Mouse (Mus musculus) right cerebral cortex, postnatal 14 days (tissue): ENCODE results near the gene Atp13a2.

Experiments used
- DNase-seq: peaks from one replicate; pipeline ENCODE4 v3.0.0; 2022

The Atp13a2 gene

DNA sequence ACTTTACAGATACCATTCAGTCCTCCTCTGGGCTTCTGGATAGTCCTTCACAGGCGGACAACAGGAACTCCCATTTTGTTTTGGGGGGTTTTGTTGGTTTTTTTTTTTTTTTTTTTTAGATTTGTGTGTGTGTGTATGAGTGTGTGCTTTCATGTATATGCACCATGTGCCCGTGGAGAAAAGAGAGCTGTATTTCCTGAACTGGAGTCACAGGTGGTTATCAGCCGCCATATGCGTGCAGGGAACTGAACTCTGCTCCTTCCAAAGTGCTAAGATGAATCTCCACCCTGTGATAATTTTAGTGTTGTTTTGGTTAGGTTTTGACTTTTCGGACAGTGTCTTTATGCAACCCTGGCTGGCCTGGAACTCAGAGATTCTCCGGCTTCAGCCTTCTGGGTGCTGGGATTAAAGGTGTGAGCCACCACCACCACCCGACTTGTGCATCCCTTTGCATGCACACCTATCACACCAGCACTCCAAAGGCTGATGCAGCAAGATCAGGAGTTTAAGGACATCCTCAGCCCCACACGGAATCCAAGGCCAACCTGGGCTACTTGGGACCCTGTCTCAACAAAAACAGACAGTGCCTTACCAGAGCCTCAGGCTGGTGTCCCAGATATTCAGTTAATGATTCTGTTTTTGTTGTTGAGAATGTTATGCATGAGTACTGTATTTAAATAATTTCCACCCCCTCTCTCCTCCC, 24.3 kb upstream of the Atp13a2 start:
- no peak for DNase-seq

DNA sequence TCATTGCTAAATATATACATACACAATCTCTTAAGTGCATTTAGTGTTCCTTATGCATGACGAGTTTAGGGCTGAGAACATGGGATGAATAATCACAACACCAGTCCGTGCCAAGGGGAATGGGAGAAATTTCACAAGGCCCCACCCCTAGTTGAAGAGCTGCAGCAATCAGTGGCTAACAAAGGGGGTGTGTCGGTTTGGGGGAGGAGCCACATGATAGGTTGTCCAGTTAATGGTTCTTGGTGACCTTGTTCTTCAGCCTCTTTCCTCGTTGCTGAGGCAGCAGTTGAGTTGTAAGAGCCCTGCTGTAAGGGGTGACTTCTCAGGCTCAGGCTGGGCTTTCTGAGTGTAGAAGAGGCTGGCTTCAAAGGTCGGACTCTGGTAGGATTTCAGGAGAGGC, 23.7 kb upstream of the Atp13a2 start:
- no peak for DNase-seq

DNA sequence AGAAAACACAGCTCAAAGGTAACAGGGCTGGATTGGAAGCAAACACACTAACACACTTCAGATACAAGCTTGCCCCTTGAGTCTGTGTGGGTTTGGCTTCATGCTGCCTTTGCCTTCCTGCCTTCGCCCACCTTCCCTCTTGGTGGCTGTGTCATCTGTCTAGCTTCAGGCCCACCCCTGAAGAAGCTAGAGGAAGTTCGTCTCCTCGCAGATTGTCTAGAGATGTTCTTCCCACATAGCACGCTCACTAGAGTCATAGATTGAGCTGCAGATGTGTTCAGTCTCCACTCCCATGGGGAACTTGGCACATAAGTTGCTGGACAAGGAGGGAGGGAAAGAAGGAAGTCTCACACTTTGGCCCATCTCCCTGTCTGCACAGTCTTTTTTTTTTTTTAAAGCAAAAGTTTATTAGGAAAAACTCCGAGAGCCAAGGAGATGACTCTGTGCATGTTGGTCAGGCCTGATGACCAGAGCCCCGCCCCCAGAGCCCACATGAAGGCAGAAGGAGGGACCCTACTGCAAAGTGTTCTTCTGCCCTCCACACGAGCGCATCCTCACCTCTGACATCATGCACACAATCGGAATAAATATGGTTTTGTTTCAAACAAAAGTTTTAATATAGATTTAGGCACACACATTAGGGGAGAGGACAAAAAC, 22.6 kb upstream of the Atp13a2 start:
- DNase-seq, result no peak

DNA sequence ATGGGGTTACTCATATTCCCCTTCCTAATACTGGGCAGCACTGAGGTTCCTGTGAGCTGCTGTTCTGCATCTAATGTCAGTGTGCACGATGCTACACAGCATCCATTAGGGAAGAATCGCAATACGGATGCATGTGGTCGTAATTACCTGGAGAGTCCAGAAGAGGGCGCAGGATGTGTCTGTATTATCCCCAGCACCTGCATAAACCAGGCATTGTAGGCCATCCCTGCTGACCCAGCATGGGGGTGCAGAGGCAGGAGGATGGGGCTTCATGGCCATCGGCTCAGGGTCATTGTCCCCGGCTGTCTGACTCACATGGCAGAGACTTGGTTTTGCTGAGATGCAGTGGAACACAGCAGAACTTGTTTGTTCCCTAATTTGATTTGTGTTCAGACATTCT, 22.1 kb upstream of the Atp13a2 start:
- DNase-seq, result peak; percentile 72

DNA sequence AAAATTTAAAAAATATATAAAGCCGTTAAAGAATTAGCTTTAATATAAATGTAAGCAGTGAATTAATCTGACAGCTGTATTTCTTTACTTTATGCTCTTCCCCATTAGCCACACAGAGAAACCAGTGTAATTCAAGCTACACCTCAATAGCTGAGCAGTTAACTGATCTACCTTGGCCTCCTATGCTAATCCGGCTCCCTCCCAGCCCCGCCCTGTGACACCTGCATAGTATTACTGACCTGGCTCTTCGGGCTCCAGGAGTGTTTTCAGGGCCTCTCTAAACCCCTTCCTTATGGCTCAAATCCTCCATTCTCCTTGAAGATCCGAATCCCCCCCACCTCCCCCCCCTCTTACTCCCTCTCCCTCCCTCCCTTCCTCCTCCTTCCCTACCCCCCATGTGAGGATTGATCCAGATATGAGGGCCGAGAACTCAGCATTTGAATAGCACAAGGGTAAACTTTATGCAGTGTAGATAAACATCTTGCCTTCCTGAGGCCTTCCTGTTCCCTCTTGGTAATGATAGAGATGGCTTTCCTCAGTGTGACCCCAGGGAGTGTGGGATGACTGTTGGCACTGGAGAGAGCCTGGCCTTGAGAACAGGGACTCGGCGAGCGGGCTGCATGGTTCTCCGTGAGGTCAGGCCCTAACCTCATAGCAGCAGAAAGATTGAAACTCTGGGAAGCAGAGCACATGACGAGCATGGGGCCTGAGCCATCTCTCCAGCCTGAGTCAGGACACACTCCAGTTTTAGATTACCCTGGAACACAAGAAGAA, 19.1 kb upstream of the Atp13a2 start:
- no peak for DNase-seq

DNA sequence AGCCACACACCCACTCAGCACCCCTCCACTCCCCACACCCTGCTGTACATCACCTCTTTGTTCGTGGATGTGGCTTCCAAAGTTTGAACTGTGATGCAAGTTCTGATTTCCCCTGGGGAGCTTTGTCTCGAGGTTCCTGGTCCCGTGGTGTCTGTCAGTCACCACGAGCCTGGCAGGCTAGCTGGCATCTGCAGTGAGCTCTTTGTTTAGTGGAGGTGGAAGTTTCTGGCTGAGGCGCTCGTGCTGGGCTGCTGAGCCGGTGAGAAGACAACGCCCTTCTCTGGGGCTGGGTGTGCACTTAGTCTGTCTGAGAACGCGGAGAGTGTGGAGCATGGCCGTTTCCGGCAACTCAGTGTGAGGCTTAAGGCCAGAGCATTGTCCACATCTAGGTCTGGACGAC, 15.0 kb upstream of the Atp13a2 start:
- DNase-seq, result no peak

DNA sequence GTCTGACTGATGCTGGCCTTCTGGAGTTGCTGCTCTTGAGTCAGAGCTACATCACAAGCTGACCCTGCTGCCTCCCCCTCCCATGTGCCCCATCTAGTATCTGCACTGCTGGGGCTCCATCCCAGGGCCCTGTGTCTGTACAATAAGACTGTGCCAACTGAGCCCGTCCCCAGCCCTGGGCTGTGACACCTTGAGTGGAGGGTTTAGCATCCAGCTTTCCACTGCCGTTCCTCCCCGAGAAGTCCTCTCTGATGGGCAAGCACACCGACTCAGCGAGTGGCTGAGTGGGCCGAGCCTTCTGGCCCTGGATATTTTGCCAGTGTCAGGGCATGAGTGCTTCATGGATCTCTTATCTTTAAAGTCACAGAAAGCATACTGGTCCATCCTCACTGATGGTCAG, 12.3 kb upstream of the Atp13a2 start:
- no peak for DNase-seq

DNA sequence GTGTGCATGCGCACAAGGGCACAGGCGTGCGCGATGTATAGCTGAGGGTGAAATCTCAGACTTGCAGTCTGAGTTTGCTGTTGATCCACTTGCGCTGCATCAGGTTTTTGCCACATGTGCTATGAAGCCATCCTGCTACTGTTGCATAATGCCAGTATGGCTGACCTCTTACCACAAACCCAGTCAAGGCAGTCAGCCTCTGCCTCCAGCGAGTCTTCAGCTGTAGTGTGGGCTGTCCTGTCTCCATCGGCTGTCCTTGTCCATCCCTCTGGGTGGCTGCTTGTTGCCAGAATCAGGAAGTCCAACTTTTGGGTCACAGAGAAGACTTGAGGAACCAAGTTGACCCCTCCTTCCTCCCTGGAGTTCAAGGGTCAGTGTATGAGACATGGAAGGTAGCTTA, 11.3 kb upstream of the Atp13a2 start:
- DNase-seq, result no peak

DNA sequence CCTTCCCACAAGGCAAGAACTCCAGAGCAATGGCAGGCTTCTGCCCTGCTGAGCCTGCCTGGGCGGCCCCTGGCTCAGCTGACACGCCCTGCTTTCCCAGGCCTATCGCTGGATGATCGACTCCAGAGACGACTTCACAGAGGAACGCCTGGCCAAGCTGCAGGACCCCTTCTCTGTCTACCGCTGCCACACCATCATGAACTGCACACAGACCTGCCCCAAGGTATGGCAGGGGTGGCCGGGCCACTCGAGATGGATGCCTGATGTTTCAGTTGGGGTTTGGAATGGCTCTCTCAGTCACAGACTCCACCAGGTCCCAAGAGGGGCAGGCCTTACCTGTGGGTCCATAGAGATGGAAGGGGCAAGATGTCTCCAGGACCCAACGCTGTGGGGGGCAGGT, 9.4 kb upstream of the Atp13a2 start:
- DNase-seq, result no peak

DNA sequence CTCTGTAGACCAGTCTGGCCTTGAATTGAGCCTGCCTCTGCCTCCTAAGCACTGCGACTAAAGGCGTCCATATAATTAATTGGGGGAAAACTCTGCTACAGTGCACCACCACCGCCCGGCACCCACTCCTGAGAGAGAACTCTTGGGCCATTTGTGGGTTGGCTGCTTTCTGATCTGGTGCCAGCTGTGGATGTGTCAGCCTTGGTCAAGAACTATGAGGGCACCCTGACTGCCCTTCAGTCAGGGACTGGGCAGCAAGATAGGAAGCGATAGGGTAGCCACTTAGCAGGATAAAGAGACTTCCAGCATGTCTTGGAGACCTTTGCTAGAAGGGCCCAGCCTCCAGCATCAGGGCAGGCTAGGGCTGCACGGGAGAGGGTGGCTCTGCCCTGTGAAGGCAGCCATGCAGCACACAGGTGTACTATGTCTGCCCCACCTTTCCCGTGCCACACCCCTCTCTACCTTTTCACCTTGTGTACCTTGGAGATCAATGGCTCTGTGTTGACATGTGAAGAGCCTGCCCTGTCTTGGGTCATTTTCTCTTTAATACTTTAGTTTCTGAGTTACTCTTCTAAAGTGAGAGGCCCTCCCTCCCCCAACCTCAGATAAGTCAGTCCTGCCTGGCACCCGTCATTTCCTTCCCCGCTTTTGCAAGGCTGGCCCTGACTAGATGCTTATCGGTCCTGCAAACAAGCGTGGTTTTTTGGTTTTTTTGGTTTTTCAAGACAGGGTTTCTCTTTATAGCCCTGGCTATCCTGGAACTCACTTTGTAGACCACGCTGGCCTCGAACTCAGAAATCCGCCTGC, 8.6 kb upstream of the Atp13a2 start:
- no peak for DNase-seq

DNA sequence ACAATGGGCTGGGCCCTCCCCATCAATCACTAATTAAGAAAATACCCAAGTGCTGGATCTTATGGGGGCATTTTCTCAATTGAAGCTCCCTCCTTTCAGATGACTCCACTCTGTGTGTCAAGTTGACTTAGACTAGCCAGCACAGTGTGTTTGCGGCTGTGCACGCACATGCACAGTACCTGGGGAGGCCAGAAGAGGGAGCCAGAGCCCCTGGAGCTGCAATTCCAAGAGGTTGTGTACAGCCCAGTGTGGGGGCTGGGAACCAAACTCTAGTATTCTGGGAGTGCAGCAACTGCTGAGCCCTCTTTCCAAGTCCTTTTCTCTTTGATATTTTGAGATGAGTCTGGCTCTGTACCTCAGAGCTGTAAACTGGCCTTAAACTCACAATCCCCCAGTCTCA, 5.1 kb upstream of the Atp13a2 start:
- no peak for DNase-seq

DNA sequence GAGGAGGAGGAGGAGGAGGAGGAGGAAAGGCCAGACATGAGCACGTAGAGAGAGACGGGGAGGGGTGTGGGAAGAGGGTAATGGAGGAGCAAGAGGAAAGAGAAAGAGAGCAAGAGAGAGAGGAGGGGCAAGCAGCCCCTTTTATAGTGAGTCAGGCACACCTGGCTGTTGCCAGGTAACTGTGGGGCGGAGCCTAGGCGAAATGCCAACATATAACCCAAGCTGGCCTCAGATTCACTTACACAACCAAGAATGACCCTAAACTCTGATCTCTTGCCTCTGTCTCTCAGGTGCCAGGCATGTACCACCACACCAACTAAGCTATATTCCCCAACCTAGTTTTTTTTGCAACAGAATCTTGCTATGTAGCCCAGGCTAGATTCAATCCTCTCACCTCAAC, 3.9 kb upstream of the Atp13a2 start:
- no peak for DNase-seq

DNA sequence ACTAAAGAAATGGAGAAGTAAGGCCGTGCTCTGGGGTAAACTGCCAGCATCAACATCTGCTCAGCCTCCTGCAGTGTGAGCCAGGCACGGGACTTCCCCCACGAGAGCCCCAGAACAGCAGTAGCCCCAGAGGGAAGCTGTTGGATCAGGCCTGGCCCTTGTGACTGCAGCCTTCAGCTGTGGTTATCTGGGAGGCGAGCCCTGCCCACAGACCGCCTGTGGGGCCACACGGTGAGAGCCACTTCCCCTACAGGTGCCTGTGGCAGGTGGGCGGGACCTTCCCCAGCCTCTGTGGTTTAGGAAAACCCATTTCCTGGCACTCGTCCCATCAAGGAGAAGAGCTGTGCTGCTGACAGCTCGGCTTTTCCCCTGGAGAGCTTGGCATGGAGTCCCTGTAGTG, 3.2 kb upstream of the Atp13a2 start:
- no peak for DNase-seq

DNA sequence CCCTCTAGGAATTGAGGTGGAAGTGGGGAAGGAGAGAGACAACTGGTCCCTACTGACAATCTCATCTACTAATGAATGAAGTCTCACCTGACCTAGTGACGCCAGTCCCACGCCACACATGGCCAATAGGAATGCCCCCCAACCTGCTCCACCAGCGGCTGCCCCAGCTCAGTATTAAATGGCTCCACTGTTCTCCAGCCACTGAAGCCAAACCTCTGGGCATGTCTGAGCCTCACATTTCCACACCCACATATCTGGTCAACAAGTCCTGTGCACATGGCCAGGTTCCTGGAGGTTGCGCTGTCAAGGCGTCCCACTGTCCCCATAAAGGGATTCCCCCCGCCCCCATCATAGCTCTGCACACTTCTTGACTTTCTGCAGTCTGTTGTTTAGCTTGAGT, 2.1 kb upstream of the Atp13a2 start:
- DNase-seq, result no peak

DNA sequence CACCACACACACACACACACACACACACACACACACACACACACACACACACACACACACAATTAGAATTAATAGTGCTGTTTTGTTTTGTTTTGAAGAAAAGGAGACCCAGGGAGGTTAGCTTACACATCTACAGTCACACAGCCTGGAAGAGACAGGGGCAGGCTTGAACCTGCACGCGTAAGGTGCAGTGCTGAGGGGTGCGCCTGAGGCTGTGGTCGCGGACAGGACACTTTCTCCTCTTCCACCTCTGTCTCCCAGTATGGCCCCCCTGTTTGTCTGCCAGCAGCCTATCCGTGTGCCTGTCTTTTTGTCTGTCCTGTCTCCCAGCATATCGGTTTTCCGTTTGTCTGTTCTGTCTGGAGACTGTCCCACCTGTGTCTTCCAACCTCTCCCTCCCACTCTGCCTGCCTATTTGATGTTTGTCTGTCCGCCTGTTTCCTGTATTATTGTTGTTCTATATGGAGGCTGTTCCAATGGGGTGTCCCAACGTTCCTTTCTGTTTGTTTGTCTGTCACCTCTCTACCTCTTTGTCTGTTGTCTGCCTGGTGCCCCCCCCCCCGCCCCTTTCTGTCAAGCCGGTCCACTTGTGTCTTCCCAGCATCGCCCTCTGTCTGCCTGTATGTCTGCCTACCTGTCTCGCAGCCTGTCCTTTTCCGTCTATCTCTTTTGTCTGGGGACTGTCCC, 506 bp upstream of the Atp13a2 start:
- DNase-seq, result no peak

DNA sequence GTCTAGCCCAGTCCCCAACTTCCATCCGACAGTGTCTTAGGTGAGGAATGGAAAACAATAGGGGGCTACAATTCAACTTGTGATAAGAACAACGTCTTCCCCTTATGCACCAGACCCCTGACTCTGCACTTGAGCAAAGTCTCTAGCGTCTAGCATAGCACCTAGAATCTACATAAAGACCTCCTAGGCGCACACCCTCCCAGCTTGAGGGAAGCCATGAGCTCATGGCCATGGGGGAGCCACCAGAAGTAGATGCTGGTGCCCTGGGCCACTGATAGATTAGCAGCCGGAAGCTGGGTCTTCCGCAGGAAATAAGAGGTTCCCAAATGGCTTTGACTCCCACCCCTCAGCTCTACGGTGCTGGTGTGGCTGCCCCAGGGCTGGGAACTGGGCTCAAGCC, 803 bp downstream of the Atp13a2 start:
- no peak for DNase-seq

DNA sequence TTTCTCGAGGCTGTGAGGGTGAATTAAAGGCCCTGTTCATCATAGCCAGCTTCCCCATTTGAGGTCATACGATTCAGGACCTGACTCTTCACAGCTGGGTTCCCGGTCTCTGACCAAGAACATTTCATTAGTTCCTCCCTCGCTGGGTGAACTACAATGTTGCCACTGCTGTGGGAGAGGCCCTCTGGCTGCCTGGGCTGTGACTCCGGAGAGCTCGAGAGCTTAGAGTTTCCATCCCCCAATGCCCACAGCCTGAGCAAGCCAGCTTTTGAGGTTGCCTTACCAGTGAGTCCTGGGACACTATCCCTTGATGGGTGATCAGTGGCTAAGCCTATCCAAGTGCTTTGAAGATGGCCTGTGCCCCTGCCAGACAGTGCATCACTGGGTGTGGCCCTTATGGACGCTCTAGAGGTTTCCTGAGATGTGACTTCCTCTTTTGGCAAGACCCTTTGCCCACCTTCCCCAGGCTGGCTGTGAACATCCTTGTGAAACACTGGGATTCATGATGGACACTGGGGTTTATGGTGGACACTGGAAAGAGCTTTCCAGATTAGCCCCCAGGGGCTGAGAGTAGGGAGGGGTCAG, 2.1 kb downstream of the Atp13a2 start:
- no peak for DNase-seq

DNA sequence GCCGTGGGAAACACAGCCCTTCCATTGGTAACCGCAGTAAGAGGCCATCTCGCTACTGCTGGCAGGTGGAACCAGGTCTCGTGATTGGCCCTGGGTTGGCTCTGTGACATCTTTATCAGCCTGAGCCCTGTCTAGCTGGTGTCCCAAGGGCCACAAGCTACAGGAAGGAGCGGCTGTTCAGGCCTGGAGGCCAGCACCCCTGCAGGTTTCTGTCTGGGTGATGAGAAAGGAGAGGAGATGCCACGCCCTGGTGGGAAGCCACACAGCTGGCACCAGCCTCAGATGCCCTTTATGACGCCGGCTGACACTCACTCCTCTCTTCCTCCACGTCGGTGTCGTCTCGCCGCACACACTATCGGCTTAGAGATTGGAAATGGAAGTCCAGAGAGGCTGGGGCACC, 2.8 kb downstream of the Atp13a2 start:
- no peak for DNase-seq

DNA sequence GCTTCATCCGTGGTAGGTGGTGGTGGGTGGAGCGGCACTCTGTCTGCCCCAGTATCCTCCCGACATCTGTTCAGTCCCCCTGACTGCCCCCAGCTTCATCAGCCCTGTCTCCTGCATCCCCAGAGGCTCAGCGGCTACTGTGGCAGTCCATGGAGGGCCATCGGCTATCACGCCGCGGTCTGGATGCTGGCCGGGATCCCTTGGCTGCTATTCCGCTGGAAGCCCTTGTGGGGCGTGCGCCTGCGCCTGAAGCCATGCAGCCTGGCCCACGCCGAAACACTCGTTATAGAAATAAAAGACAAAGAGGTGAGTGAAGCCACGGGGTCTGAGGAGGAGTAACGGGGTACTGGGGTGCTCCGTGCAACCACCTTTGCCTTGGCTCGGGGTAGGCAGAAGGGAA, 5.5 kb downstream of the Atp13a2 start:
- DNase-seq, result no peak

DNA sequence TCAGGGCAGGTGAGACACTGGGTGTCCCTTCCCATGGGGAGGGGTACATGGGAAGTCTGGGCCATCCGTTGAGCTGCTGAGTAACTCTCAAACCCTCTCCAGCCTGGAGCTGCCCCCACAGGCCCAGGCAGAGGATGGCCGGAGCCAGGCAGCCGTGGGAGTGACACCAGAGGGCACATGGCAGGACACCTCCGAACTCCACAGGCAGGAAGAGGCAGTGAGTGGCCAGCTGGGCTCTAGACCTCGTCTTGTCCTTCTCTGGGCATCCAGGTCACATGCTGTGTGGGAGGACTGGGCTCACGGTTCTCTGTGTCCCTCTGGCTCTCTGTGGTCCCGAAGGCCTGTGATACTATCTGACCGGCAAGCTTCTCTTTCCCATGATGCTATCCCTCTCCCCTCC, 7.2 kb downstream of the Atp13a2 start:
- DNase-seq, result no peak

DNA sequence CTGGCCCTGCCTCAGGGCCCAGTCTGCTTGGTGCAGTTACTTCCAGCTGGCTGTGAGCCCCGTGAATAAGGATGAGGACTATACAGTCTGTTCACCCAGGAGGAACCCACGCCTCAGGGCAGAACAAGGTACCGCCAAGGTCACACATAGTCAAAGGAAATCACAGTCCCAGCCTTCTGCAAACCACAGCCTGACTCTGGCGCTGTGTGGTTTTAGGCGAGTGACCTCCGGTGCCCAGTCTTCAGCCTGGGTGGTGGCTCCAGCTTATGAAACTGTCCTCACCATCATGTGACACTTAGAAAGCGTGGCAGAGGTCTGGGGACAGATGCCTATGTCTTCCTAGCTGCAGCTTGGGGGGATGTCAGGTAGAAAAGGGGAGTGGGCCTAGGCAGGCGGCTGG, 9.1 kb downstream of the Atp13a2 start:
- no peak for DNase-seq

DNA sequence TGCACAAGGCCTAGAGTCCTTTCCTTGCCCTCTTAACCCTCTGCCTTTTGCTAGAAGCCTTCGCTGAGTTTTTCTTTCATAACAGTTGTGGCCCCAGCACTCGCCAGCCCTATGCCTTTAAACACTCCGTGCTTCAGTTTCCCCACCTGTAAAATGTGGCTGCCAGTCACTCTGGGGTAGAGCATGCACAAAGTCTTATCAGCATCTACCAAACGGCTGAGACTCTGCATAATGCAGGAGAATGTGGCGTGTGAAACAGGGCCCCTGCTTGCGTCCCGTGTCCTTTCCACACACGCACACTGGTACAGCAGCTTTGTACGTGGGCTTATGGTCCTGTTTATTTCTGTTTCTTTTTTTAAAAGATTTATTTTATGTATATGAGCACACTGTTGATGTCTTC, 10.1 kb downstream of the Atp13a2 start:
- no peak for DNase-seq
